Mouse (Mus musculus): ENCODE results near the gene Maml1. TPM values are rescaled to one million over a fixed set of nuclear protein-coding genes. Genes with fewer than 3 reads are reported as not detected.

Maml1 gene
- polyA plus RNA-seq, 1 experiment: 10.9 TPM

DNA sequence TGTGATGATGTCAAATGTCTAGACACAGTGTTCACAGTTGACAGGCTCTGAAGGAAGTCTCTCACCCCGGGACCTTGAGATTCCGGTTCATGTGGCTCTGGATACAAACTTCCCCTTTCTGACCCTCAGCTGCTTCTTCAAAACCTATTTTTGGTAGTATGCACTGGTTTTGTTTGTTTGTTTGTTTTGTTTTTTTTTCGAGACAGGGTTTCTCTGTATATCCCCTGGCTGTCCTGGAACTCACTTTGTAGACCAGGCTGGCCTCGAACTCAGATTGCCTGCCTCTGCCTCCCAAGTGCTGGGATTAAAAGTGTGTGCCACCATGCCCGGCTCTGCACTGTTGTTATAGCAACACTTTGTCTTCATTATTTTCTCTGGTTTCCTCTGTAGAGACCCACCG is 48.2 kb downstream of the Maml1 start:
- DNase-seq: no peak
- Histone ChIP-seq H3K27me3 (replicated peaks; ENCODE audit: control insufficient read depth, insufficient read depth, low read length) (no peaks in the 10 kb centered on the region), H3K36me3 (ENCODE audit: control insufficient read depth, insufficient read depth, low read length) (no peaks in the 10 kb centered on the region), H3K27ac (ENCODE audit: insufficient read depth, low read depth, low read length) (no peak overlapping the region), H3K4me3 (ENCODE audit: insufficient read depth, low read depth, low read length) (no peak overlapping the region), H3K4me1 (ENCODE audit: control insufficient read depth, insufficient read depth, low read length) (peaks cover 8% of the 10 kb centered on the region; the same call in 1 of the 2 replicates)
- WGBS: 68% methylated on average over 6 of the region's 6 CpGs
- TF ChIP-seq CTCF (conservative IDR thresholded peaks at IDR 0.05; ENCODE audit: insufficient read depth, insufficient read length, low read depth, low read length) (no peak), POLR2A (IDR thresholded peaks at IDR 0.05; ENCODE audit: low read depth, low read length) (no peak)

DNA sequence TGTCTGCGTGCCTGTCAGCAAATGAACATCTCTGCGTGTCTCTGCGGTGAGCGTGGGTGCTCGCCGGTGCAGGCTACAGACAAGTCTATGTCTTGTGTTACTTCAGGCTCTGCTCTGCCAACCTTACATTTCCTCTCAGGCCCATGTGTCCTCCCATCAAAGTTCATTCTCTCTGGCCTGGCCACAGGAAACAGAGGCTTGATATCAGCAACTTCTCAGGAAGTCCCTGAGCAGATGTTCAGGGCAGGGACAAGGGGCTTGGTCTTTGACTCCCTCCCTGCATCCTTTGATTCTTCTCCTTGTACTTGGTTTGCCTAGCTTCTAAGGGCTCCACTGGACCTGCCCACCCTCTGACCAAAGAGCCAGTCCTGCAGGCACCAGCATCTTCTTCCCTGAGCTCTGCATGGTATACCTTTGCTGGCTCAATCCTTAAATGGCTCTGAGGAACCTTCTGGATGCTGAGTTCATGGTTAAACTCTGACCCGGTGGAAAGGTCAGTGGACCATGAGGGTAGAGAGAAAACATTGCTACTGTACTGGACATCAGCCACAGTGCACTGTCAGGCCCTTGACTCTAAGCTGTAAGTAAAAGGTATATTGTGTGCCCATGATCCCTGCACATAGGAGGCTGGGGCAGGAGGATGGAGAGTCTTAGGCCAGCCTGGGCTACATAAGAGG is 51.7 kb downstream of the Maml1 start:
- 76% methylated on average over 7 of the region's 7 CpGs for WGBS
- Histone ChIP-seq H3K4me1 (ENCODE audit: control insufficient read depth, insufficient read depth, low read length) (peaks cover 8% of the 10 kb centered on the region), H3K27ac (ENCODE audit: insufficient read depth, low read depth, low read length) (no peak overlapping the region), H3K27me3 (replicated peaks; ENCODE audit: control insufficient read depth, insufficient read depth, low read length) (no peaks in the 10 kb centered on the region), H3K36me3 (ENCODE audit: control insufficient read depth, insufficient read depth, low read length) (no peaks in the 10 kb centered on the region), H3K4me3 (ENCODE audit: insufficient read depth, low read depth, low read length) (no peak overlapping the region)
- TF ChIP-seq POLR2A (IDR thresholded peaks at IDR 0.05; ENCODE audit: low read depth, low read length) (no peak), CTCF (conservative IDR thresholded peaks at IDR 0.05; ENCODE audit: insufficient read depth, insufficient read length, low read depth, low read length) (no peak)
- peak; percentile 81 for DNase-seq

DNA sequence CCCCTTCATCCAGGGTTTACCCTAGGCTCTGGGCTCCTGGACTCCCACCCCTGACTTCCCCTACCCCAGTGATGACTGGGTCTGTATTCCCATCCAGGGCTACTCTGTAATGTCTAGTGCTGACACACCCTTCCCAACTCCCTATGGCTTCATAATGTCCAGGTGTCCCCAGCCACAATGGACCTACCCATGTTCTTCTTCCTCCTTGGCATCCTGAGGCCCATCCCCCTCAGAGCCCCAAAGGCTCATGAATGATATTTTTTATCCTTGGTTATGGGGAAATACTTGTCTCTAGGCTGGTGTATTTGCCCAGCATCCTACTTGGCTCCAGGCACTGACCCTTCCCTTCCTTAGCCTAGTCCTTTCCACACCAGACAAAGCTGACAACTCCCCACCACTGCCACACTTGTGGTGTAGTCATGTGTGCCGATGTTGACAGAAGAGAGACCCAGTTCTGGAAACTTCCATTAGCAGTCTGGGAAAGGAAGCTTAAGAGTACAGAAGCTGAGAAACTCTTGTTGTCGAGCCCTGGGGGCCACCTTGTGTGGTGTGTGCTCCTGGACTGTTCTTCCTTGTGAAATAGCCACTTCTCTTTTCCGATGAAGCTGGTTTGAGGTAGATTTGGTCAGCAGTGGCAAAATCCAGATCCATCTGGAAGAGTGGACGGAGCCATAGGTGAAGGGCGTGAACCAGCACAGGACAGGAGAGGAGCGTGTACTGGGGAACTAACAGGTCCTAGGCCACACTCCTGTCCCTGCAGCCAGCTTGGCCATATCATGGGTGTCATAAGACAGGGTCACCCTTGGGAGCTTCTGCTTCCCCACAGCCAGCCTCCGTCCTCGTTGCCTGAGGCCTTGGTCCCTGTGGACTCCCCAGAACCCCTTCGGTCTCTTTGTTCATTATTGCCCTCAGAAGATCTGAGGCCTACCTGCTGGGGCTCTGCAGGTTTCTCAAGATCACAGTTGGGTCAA is 53.0 kb downstream of the Maml1 start:
- Histone ChIP-seq H3K27ac (ENCODE audit: insufficient read depth, low read depth, low read length) (no peak overlapping the region), H3K36me3 (ENCODE audit: control insufficient read depth, insufficient read depth, low read length) (peaks cover 3% of the 10 kb centered on the region; the same call in 1 of the 2 replicates), H3K4me1 (ENCODE audit: control insufficient read depth, insufficient read depth, low read length) (peaks cover 8% of the 10 kb centered on the region), H3K27me3 (replicated peaks; ENCODE audit: control insufficient read depth, insufficient read depth, low read length) (no peaks in the 10 kb centered on the region), H3K4me3 (ENCODE audit: insufficient read depth, low read depth, low read length) (no peak overlapping the region)
- no peak for DNase-seq
- 88% methylated on average over 9 of the region's 9 CpGs for WGBS
- no peak for TF ChIP-seq CTCF (conservative IDR thresholded peaks at IDR 0.05; ENCODE audit: insufficient read depth, insufficient read length, low read depth, low read length)
- TF ChIP-seq POLR2A (IDR thresholded peaks at IDR 0.05; ENCODE audit: low read depth, low read length): no peak

DNA sequence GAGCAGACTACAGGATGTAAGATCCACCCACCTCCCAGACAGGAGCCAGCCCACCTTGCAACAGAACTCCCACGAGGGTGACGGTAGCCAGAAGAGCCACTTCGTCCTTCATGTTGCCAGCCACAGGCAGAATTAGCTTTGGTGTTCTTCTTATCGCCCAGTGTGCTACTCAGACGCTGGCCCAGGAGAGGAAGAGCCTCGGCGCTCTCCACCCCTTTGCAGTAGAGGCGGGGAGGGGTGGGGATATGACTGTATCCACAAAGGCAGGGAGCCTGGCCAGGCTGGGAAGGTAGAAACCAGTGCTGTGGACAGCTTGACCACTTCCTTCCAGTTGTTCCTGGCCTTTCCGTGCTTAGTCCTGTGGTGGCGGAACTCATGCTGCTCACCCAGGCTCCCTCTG is 53.8 kb downstream of the Maml1 start, which contains the start of gene Ltc4s:
Ltc4s (minus strand) TSS at position 293 of the 400 bp plus-strand sequence.
- Histone ChIP-seq H3K4me3 (ENCODE audit: insufficient read depth, low read depth, low read length) (peak within 1 kb of the TSS; percentile 77), H3K4me1 (ENCODE audit: control insufficient read depth, insufficient read depth, low read length) (peaks cover 8% of the 10 kb centered on the region), H3K27ac (ENCODE audit: insufficient read depth, low read depth, low read length) (no peak within 1 kb of the TSS), H3K27me3 (replicated peaks; ENCODE audit: control insufficient read depth, insufficient read depth, low read length) (no peaks in the 10 kb centered on the region), H3K36me3 (ENCODE audit: control insufficient read depth, insufficient read depth, low read length) (peaks cover 3% of the 10 kb centered on the region; the same call in 1 of the 2 replicates)
- TF ChIP-seq CTCF (conservative IDR thresholded peaks at IDR 0.05; ENCODE audit: insufficient read depth, insufficient read length, low read depth, low read length) (no peak), POLR2A (IDR thresholded peaks at IDR 0.05; ENCODE audit: low read depth, low read length) (no peak)
- DNase-seq: peak; percentile 55
- WGBS: 73% methylated on average over 10 of the region's 10 CpGs

DNA sequence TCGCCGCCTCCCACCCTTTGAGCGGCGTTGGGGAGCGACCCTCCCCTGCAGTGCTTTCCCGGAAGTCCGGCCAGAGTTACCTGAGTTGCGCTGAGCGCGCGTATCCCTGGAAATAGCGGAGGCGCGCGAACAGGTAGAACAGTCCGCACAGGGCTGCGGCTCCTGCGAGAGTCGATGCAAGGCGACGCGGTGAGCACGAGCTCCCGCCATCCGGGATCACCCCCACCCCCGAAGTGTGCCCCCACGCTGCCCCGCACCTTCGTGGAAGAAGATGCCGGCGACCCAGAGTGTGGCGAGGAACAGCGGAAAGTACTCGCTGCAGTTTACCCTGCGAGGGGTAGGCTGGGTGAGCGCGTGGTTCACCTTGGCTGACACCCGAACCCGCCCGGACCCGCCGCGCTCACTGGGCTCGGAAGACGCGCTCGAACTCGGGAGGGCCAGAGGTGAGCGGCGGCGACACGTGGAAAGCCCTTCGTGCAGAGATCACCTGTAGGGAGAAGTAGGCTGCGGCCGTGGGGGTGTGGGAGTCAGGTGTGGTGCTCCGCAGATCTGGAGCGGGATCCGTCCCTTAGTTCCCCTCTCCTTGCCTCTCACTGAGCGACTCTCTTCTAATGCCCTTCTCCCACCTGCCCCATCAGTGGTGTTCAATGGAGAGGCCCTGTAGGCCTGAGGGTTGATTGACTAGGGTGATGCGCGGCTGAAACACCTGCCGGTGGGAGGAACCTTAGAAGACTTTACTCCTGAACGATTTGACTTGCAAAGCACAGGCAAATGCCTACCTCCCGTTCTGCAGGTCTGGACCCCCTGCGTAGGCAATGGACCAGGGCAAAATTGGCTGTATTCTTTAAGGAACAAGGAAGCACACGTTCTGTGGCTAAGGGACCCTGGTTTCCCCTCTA is 54.9 kb downstream of the Maml1 start:
- Histone ChIP-seq H3K36me3 (ENCODE audit: control insufficient read depth, insufficient read depth, low read length) (peaks cover 3% of the 10 kb centered on the region; the same call in 1 of the 2 replicates), H3K27ac (ENCODE audit: insufficient read depth, low read depth, low read length) (no peak overlapping the region), H3K27me3 (replicated peaks; ENCODE audit: control insufficient read depth, insufficient read depth, low read length) (no peaks in the 10 kb centered on the region), H3K4me3 (ENCODE audit: insufficient read depth, low read depth, low read length) (peak overlapping the region; percentile 77), H3K4me1 (ENCODE audit: control insufficient read depth, insufficient read depth, low read length) (peaks cover 8% of the 10 kb centered on the region)
- 6% methylated on average over 66 of the region's 66 CpGs for WGBS
- DNase-seq: peak; percentile 47
- TF ChIP-seq POLR2A (IDR thresholded peaks at IDR 0.05; ENCODE audit: low read depth, low read length) (no peak), CTCF (conservative IDR thresholded peaks at IDR 0.05; ENCODE audit: insufficient read depth, insufficient read length, low read depth, low read length) (no peak)

DNA sequence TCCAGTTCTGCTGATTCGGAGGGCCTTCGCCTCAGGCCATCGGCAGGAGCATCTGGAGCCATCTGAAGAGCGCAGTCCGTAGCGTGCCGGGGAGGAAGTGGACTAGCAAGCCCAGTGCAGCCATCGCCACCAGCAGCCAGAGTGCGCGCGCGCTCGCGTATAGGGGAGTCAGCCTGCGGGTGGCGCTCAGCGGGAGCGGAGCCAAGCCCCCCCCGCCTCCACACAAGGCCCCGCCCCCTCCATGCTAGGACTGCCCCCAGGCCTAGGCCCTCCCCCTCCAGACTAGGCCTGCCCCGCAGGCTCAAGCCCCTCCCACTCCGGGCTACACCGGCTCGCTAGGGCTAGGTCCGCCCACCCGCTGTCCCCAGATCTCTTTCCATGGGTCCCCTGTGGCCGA is 55.6 kb downstream of the Maml1 start:
- Histone ChIP-seq H3K36me3 (ENCODE audit: control insufficient read depth, insufficient read depth, low read length) (peaks cover 3% of the 10 kb centered on the region; the same call in 1 of the 2 replicates), H3K4me3 (ENCODE audit: insufficient read depth, low read depth, low read length) (peak overlapping the region; percentile 77), H3K27me3 (replicated peaks; ENCODE audit: control insufficient read depth, insufficient read depth, low read length) (no peaks in the 10 kb centered on the region), H3K4me1 (ENCODE audit: control insufficient read depth, insufficient read depth, low read length) (peaks cover 8% of the 10 kb centered on the region), H3K27ac (ENCODE audit: insufficient read depth, low read depth, low read length) (no peak overlapping the region)
- WGBS: 1% methylated on average over 25 of the region's 27 CpGs
- DNase-seq: peak; percentile 95
- no peak for TF ChIP-seq POLR2A (IDR thresholded peaks at IDR 0.05; ENCODE audit: low read depth, low read length)
- TF ChIP-seq CTCF (conservative IDR thresholded peaks at IDR 0.05; ENCODE audit: insufficient read depth, insufficient read length, low read depth, low read length): peak; percentile 49
